Mouse (Mus musculus): ENCODE measurements around the gene Taz. TPM values are rescaled to one million over a fixed set of nuclear protein-coding genes. Genes with fewer than 3 reads are reported as not detected.

Gene Taz
- polyA plus RNA-seq, 1 experiment: 111 TPM

- H3K36me3 ChIP-seq (ENCODE audit: control insufficient read depth, insufficient read depth, low read length): peaks cover 11% of the 10 kb centered on the region; the same call in 1 of the 2 replicates
- H3K27ac ChIP-seq (ENCODE audit: control insufficient read depth, insufficient read depth, low read length): peak within 1 kb of the TSS; percentile 85
- TF ChIP-seq POLR2A (IDR thresholded peaks at IDR 0.05; ENCODE audit: control insufficient read depth, extremely low read depth, insufficient read depth, low read length, poor library complexity) (no peak), CTCF (IDR thresholded peaks at IDR 0.05; ENCODE audit: borderline replicate concordance, control insufficient read depth, extremely low read depth, insufficient read depth, low read length, poor library complexity) (no peak)
- peaks cover 15% of the 10 kb centered on the region for H3K4me1 ChIP-seq (replicated peaks; ENCODE audit: control insufficient read depth, insufficient read depth, low read length)
- peak; percentile 87 for DNase-seq
- WGBS: 7% methylated on average over 59 of the region's 59 CpGs
- H3K4me3 ChIP-seq (ENCODE audit: control insufficient read depth, insufficient read depth, low read length): peak within 1 kb of the TSS; percentile 93
- H3K27me3 ChIP-seq (ENCODE audit: control insufficient read depth, insufficient read depth, low read length): no peaks in the 10 kb centered on the region
Observed at GRCm38 (mm10) chrX:74312540-74313464, 31.1 kb downstream of the Taz start, which contains the start of gene Fam50a. TSS of gene Fam50a (plus strand) at chrX:74313033.

DNA sequence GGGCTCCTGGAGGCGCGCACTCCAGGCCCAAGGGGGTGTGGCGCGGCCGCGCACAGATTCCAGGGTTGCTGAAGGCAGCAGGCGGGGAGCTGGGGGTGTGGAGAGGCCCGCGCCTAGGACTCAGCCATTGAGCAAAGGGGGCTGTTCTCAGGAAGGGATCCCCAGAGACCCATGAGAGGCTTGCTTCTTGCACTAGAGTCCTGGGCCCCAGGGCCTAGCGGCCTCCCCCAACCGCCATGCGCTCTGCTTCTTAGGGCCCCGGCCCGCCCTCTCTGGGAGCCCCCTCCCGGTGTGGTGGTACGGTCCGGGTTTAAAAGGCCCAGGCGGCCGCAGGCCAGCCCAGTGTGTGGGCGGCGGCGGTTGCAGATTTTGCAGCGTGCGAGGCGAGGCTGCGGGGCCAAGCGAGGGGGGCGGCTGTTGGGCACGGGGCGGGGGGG is 47.0 kb downstream of the Taz start, which contains the start of gene Plxna3:
Gene Plxna3, plus strand, starts transcription at position 342 of the 437 bp plus-strand sequence.
- H3K36me3 ChIP-seq (ENCODE audit: control insufficient read depth, insufficient read depth, low read length): no peaks in the 10 kb centered on the region
- H3K4me3 ChIP-seq (ENCODE audit: control insufficient read depth, insufficient read depth, low read length): peak within 1 kb of the TSS; percentile 49
- TF ChIP-seq CTCF (IDR thresholded peaks at IDR 0.05; ENCODE audit: borderline replicate concordance, control insufficient read depth, extremely low read depth, insufficient read depth, low read length, poor library complexity) (no peak), POLR2A (IDR thresholded peaks at IDR 0.05; ENCODE audit: control insufficient read depth, extremely low read depth, insufficient read depth, low read length, poor library complexity) (no peak)
- 1% methylated on average over 24 of the region's 30 CpGs for WGBS
- no peak within 1 kb of the TSS for H3K27ac ChIP-seq (ENCODE audit: control insufficient read depth, insufficient read depth, low read length)
- peak; percentile 40 for DNase-seq
- no peaks in the 10 kb centered on the region for H3K27me3 ChIP-seq (ENCODE audit: control insufficient read depth, insufficient read depth, low read length)
- peaks cover 8% of the 10 kb centered on the region for H3K4me1 ChIP-seq (replicated peaks; ENCODE audit: control insufficient read depth, insufficient read depth, low read length)

DNA sequence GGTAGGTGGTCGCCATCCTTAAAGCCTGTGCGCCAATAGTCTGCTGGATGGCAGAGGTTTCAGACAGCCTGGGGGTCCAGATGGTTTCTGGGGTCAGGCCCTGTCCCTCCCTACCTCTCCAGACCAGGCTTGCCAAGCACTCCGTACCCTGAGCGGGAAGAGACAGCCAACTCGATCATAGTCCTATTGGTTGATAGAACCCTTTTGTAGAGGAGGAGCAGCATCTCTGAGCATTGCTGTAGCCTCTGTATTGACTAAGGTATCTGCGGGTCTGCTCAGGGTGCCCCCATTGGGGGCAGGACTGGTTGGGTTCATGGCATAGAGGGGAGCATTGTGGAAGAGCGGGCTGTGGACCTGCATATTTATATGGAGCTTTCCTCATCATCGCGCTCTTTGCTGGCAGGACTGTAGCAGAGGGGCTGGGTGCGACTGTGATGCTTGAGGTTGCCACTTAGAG is 47.5 kb downstream of the Taz start:
- DNase-seq: no peak
- WGBS: 29% methylated on average over 10 of the region's 10 CpGs
- TF ChIP-seq CTCF (IDR thresholded peaks at IDR 0.05; ENCODE audit: borderline replicate concordance, control insufficient read depth, extremely low read depth, insufficient read depth, low read length, poor library complexity) (no peak), POLR2A (IDR thresholded peaks at IDR 0.05; ENCODE audit: control insufficient read depth, extremely low read depth, insufficient read depth, low read length, poor library complexity) (no peak)
- H3K27me3 ChIP-seq (ENCODE audit: control insufficient read depth, insufficient read depth, low read length): no peaks in the 10 kb centered on the region
- no peaks in the 10 kb centered on the region for H3K36me3 ChIP-seq (ENCODE audit: control insufficient read depth, insufficient read depth, low read length)
- H3K4me3 ChIP-seq (ENCODE audit: control insufficient read depth, insufficient read depth, low read length): peak overlapping the region; percentile 49
- H3K4me1 ChIP-seq (replicated peaks; ENCODE audit: control insufficient read depth, insufficient read depth, low read length): peaks cover 8% of the 10 kb centered on the region
- no peak overlapping the region for H3K27ac ChIP-seq (ENCODE audit: control insufficient read depth, insufficient read depth, low read length)

GRCm38 (mm10) chrX:74330166-74330930 is 48.6 kb downstream of the Taz start:
- no peak overlapping the region for H3K27ac ChIP-seq (ENCODE audit: control insufficient read depth, insufficient read depth, low read length)
- H3K4me1 ChIP-seq (replicated peaks; ENCODE audit: control insufficient read depth, insufficient read depth, low read length): peaks cover 8% of the 10 kb centered on the region
- no peaks in the 10 kb centered on the region for H3K27me3 ChIP-seq (ENCODE audit: control insufficient read depth, insufficient read depth, low read length)
- WGBS: 62% methylated on average over 2 of the region's 2 CpGs
- no peak for DNase-seq
- no peak overlapping the region for H3K4me3 ChIP-seq (ENCODE audit: control insufficient read depth, insufficient read depth, low read length)
- no peak for TF ChIP-seq CTCF (IDR thresholded peaks at IDR 0.05; ENCODE audit: borderline replicate concordance, control insufficient read depth, extremely low read depth, insufficient read depth, low read length, poor library complexity)
- TF ChIP-seq POLR2A (IDR thresholded peaks at IDR 0.05; ENCODE audit: control insufficient read depth, extremely low read depth, insufficient read depth, low read length, poor library complexity): no peak
- no peaks in the 10 kb centered on the region for H3K36me3 ChIP-seq (ENCODE audit: control insufficient read depth, insufficient read depth, low read length)

Other genes with a start within 250 kb of the Taz start
- gene Opn1mw, start 154.4 kb upstream of the Taz start, polyA plus RNA-seq (2012; rRNA removed): not detected in 2 replicates
- 13.7 and 14.1 TPM in 2 replicates for gene Mecp2, start 146.5 kb upstream of the Taz start, polyA plus RNA-seq (2012; rRNA removed)
- gene Tex28, start 114.1 kb upstream of the Taz start, polyA plus RNA-seq (2012; rRNA removed): 0.07 TPM in 1 of 2 replicates, not detected in the other
- gene Tktl1, start 104.7 kb upstream of the Taz start, polyA plus RNA-seq (2012; rRNA removed): 0.12 TPM in 1 of 2 replicates, not detected in the other
- gene Flna, start 32.1 kb upstream of the Taz start, polyA plus RNA-seq (2012; rRNA removed): 476 and 498 TPM in 2 replicates
- 97.7 and 111 TPM in 2 replicates for gene Emd, start 27.2 kb upstream of the Taz start, polyA plus RNA-seq (2012; rRNA removed)
- 1,443 and 1,552 TPM in 2 replicates for gene Rpl10, start 11.1 kb upstream of the Taz start, polyA plus RNA-seq (2012; rRNA removed)
- gene Dnase1l1, start 425 bp downstream of the Taz start, polyA plus RNA-seq (2012; rRNA removed): 10.3 and 15.0 TPM in 2 replicates
- gene Atp6ap1, start 15.2 kb downstream of the Taz start, polyA plus RNA-seq (2012; rRNA removed): 289 and 373 TPM in 2 replicates
- gene Gdi1, start 23.1 kb downstream of the Taz start, polyA plus RNA-seq (2012; rRNA removed): 370 and 445 TPM in 2 replicates
- 13.6 and 16.4 TPM in 2 replicates for gene Fam50a, start 31.1 kb downstream of the Taz start, polyA plus RNA-seq (2012; rRNA removed)
- 15.4 and 17.6 TPM in 2 replicates for gene Plxna3, start 47.2 kb downstream of the Taz start, polyA plus RNA-seq (2012; rRNA removed)
- gene Lage3, start 71.7 kb downstream of the Taz start, polyA plus RNA-seq (2012; rRNA removed): 56.5 and 63.6 TPM in 2 replicates
- 52.7 and 53.8 TPM in 2 replicates for gene Ubl4a, start 91.3 kb downstream of the Taz start, polyA plus RNA-seq (2012; rRNA removed)
- gene Slc10a3, start 91.4 kb downstream of the Taz start, polyA plus RNA-seq (2012; rRNA removed): 27.8 and 29.1 TPM in 2 replicates
- gene Fam3a, start 111.4 kb downstream of the Taz start, polyA plus RNA-seq (2012; rRNA removed): 45.1 and 46.0 TPM in 2 replicates
- 20.4 and 22.5 TPM in 2 replicates for gene Ikbkg, start 111.4 kb downstream of the Taz start, polyA plus RNA-seq (2012; rRNA removed)
- 36.0 and 40.2 TPM in 2 replicates for gene G6pdx, start 147.3 kb downstream of the Taz start, polyA plus RNA-seq (2012; rRNA removed)
- gene Gm6880, start 199.5 kb downstream of the Taz start, polyA plus RNA-seq (2012; rRNA removed): not detected in 2 replicates